Mouse (Mus musculus): ENCODE measurements around the gene Tas2r139.
"Not testable (repeated sequence)": the region's sequence is repeated elsewhere in the genome, so short reads cannot be mapped to it uniquely, and the experiment has no call there.

The Tas2r139 gene

DNA sequence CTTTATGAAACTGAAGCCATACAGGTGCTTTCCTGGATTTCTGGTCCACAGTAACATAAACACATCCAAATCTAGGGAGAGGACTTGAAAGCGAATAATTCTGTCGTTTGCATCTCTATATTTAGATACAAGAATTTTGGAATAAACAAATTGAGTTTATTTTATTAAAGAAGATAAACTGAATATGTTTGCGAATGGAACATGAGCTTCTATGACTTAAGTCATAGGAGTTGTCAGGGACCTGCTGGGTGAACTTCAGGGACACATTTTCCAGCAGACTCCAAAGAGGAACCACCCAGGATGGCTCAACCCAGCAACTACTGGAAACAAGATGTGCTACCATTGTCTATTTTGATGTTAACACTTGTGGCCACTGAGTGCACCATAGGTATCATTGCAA lies at the start of gene Tas2r139:
Tas2r139 (plus strand) TSS at position 301 of the 400 bp plus-strand sequence.
- DNase-seq (ENCODE audit: low read depth, low spot score), result no peak

DNA sequence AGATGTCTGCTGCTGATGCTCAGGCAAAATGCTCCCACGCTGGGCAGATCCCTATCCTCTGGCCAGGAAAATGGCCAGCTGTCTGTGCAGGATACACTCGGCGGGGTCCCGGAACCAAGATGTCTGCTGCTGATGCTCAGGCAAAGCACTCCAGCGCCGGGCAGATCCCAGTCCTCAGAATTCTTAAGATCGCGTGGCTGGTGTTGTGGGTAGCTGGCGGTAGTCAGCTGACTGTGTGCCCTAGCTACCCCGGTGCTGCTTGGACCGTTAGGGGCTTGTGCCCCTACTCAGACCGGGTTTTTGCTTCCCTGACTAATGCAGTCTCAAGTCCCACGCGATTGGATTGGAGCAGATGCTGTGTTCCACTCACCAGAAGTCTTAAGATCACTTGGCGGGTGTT lies 10.4 kb downstream of the Tas2r139 start:
- DNase-seq (ENCODE audit: low read depth, low spot score), result not testable (repeated sequence)

DNA sequence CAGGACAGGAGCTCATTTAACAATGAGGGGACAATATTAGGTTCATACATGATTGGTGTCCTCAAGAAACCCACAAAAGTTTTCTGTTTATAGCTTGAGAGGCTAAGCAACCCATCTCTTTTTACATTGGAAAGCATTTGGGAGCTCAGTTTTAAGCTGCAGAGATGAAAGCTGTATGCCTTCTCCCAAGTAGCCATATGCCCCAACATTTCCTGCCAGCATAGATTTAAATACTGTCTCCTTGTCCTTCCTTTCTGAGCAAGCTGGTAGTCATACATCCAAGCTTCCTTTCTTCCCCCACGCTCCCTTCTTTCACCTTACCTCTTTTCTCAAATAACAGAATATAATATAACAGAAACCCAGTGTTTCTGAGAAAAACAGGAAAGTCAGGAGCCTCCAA lies 41.7 kb downstream of the Tas2r139 start:
- DNase-seq (ENCODE audit: low read depth, low spot score), result no peak

DNA sequence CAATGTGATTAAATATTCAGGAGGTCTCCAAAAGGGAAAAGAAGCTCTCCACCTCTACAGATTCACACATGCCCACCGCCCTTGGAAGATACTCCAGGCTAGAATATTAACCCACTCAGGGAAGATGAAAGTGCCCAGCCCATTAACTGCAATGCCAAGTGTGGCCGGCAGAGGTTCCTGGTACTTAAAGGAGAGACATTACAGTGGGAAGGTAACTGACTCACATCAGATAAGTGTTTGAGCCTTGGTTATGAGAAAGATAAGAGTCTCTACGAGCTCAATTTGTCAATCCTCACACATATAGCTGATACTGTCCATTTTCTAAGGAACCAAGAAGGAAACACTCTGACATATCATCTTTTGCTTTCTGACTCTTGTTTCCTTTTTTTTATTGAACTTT lies 45.5 kb downstream of the Tas2r139 start:
- no peak for DNase-seq (ENCODE audit: low read depth, low spot score)
